Mouse (Mus musculus) urinary bladder, postnatal 4 days (tissue): Measurements from ENCODE around the gene Pax7.

Experiments
- DNase-seq, 2 experiments: peaks; one replicate each; pipeline ENCODE4 v3.0.0; 2021 to 2022; ENCODE audit warnings: low spot score in 2 of 2

Pax7 gene

DNA sequence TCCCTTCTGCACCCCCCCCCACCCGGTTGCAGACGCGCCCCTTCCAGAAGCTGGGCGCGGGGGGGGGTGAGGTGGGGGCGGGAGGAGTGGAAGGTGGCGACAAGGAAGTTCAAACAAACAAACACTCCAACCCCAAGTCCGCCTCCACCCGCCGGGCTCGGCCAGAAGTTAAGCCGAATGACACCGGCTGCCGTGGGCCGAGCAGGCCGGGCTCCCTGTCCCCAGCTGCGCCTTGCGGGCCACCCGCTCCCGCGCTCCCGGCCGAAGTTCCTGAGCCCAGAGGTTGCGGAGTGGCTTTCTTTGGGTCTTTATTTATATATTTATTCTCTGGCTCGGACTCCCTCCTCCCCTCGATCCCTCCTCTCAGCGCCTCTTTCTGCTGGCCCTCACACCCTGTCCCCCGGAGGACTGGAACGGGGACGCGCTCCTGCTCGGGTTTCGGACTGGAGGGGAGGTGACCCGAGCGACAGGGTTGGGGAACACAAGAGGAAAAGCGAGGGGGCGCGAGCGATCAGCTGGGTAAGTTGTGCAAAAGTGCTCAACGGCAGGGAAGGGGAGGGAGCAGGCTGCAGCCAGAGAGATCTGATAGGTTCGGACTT, at the start of gene Pax7:
TSS of gene Pax7 (minus strand) at position 493 of the 599 bp plus-strand sequence.
- DNase-seq: no peak

DNA sequence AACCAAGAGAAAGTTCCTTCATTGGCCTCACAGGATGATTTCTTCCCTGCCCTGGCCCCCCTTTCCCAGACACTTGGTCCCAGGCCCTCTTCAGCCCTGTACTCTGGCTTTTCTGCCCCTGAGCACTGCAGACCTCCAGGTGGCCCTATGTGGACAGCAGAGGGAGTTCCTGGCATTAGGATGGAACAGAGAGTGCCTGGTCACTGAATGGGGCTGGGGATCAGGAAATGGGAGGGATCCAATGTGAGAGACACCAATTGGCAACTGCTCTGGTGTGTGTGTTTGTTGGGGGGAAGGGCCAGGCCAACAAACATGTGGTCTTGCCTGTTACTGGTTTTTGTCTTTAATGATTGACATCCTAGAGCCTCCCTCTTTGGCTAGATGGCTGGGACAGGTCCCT, 48.5 kb upstream of the Pax7 start:
- DNase-seq: no peak

DNA sequence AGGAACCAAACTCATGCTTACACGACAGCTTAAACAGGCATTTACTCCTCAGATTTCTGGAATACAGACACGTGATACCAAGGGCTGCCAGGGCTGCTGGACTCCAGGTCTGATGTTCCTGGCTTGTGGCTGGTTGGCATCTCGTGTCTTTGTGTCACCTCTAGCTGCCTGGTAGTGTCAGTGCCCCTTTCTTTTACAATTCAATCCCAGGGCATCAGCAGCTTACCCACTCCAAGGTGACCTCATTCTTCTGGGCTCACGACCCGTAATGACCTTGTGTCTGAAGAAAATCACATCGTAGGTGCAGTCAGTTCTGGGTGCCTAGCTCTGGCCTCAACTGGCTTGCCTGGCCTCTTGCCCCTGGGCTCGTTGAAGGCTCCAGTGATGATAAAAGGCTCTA, 46.0 kb upstream of the Pax7 start:
- DNase-seq: no peak

DNA sequence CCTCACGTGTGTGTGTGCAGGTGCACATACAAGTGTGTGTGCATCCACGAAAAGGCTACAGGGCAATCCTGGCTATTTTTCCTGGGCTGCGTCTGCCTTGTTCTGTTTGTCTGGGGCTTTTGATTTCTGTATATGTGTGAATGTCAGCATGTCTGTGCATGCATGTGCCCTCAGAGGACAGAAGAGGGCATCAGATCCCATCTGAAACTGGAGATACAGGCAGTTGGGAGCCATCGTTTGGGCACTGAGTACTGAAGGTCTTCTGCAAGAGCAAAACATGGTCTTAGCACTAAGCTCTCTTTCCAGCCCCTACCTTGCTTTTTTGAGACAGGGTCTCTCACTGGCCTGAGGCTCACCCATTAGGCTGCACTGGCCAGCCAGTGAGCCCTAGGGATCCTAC, 45.1 kb upstream of the Pax7 start:
- DNase-seq: no peak

DNA sequence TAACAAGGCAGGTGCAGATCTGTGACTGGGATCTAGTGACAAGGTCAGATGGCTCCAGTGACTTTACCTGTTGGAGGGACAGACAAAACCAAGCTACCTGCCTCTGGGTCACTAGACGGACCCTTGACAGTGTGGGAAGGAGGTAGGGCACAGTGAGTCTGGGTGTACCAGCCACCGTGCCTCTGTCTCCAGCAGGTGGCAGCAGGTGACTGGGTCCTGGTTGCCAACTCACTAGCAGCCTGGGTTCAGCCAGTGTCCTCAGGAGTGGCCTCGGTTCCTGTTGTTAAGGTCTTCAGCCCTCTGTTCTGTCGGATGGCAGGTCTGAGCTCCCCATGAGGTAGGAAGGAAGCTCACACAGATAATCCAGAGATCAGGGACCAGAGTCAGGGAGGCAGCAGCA, 43.9 kb upstream of the Pax7 start:
- peak; percentile 40 to 70 for DNase-seq

DNA sequence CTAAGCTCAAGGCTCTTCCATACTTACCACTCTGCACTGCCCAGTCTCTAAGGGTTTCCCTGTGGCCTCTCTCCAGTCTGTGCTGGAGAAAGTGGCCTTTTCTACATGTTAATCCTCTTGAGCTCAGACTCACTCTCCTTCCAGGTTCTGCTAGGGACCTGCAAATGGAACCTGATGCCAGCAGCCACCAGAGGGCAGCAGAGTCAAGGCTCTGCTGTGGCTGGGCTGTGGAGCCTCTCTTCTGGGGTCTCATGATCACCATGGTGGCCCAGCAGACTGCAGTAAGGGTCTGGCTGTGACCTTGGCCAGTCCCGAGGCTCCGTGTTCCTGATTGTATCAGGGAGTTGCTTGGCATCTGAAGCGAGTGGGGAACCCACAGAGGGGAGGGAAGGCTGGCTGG, 39.3 kb upstream of the Pax7 start:
- DNase-seq: no peak

DNA sequence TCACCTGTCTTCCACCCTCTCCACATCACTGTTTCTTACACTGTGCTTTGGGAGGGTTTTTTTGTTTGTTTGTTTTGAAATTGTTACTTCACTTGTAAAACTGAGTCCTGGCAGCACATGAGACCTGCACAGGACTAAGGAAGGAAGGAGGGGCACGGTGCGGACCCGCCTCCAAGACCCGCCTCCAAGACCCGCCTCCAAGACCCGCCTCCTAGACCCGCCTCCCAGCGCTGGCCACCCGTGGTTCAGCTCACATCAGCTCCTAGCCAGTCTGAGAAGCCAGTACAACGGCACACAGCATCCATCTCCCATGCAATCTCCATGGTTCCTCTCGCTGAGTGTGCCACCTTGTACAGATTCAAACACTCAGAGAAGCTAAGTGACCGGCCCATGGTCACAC, 38.4 kb upstream of the Pax7 start:
- no peak for DNase-seq

DNA sequence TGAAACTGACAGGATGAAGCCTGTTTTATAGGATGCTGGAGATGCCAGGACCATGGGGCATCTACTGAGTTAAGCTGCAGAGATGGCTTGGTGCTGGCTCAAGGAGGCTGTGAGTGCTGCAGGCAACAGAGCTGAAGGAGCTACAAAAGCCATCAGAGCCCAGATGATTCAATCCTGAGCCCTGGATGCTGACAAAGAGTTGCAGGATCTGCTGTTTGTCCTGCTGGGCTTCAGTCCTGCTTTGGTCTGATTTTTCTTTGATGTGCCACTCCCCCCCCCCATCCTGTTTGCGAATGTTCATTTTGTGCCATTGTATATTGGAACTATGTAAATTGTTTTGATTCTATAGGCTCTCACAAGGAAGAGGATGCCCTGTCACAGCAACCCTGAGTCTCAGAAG, 29.9 kb upstream of the Pax7 start:
- no peak for DNase-seq

DNA sequence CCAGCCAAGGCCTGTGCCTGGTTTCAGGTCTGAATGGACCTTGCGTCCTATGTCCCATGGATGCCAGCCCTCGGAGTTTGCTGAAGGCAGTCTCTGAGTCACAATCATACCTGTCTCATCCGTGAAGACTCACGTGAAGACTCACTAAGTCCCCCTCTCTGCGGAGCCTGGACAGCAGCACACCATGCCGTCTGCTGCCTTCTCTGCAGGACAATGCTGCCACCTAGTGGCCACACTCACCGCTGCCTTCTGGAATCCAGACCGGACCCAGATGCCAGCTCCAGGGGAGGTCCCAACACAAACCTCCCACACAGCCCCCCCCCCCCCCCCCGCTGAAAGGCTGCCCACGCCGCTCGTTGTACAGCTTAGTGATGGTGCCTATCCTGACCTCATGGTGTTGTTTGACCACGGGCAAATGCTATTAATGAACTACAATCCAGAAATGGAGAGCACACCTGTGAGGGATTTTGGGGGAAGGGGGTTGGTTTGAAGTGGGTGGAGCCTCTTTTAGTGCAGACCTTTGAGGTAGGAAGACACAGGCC, 25.4 kb upstream of the Pax7 start:
- DNase-seq: peak; percentile 65 to 92

DNA sequence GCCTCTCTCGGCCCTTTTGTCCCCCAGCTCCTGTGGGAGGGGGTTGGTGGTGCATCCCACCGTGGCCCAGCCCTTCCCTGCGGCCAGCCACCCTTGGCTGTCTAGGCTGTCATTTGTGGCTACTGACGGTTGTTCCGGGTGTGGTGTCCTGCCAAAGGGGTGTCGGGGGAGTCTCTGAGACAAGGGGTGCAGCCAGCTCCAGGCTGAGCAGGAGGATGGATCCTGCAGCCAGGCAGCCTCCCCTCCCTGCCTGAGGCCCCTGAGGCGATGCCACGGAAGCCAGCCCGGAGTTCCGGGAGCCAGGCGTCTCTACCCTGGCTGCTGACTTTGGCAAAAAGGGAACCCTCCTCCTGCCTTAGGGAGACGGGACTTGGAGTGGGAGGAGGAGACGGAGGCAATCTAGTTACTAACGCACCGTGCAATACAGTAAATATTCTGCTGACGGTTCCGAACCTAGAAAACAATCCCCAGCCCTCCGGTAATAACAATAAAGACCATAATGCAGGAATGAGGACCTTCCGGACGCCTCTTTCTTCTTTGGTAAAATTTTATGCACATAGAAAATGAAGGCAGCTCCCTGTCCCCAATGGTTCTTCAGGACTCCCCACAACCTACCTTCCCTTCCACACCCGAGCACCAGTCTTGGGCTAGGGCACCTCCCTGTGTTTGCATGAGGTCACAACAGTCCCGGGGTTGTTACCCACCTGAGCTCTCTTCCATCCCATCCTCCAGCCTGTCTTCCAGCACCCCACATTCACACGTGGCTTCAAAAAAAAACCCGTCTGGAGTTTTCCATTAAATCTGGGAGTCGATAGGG, 19.1 kb upstream of the Pax7 start:
- DNase-seq: no peak

DNA sequence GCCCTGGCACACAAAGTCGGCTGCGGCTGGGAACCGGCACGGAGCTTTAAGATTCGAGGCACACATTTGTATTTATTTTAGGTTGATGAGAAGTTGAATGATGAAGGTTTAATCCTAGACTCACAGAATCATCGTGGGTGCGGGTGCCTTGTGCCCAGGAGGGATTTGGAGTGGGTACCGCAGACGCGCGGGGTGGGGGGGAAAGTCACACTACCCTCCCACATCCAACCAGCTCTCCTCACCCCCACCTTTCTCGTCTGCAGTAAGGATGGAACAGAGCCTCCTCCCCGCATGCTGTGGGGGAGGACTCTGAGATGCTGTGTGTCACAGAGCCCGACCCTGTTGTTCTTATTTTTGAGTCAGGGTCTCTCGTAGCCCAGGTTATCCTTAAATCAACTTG, 18.1 kb upstream of the Pax7 start:
- DNase-seq: no peak

DNA sequence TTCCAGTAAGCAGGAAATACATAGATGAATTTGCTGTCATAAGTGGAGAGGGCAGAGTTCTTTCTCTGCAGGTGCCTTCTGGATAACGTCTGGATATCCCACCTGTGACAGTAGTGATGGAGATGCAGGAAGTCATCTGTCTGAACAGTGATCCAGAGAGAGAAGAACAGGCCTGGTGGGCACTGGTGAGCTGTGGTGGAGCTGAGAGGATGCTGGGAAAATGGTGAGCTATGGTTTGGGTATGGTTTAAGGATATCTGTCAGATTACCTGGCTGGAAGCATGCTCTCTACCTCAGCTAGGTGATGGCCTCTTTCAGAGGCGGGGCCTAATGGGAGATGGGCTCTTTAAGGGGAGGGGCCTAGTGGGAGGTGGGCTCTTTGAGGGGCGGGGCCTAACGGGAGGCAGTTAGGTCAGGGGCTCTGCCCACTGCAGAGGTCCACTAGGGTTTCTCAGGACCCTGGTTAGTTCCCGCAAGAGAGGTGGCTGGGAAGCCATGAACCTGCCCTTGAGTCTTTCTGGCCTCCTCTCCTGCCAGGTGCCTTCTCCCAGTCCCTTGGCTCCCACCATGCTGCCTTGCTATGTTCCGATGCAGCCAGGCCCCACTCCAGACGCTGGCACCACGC, 17.3 kb upstream of the Pax7 start:
- DNase-seq: no peak

DNA sequence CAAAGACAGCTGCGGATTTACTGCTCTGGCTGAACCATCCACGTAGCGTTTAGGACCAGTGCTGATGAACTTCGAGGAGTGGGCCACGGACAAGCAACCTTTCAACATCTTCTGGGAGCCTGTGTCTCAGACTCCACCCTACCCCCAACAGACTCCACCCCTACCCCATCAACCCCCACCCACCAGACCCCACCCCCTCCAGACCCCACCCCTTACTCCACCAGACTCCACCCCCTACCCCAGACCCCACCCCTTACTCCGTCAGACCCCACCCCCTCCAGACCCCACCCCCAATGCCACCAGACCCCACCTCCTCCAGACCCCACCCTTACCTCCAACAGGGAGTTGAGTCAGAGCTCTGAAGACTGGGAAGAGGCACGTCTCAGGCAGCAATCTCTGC, 10.1 kb upstream of the Pax7 start:
- no peak for DNase-seq

DNA sequence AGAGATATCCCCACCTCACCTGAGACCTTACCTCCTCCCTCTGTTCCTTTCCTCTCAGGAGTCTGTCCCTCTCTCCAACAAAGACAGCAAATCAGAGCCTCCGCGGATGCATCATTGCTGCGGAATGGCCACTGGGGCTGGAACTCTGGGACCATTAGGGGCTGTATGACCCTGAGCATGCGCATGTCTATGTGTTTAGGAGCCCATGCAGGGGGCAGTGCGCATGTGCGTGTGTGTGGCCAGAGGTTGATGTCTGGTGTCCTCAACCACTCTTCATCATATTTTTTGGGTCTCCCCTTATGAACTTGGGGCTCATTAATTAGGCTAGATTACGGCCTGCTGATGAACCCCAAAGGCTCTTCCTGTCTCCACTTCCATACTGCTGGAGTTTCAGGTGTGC, 9.6 kb upstream of the Pax7 start:
- DNase-seq: no peak

DNA sequence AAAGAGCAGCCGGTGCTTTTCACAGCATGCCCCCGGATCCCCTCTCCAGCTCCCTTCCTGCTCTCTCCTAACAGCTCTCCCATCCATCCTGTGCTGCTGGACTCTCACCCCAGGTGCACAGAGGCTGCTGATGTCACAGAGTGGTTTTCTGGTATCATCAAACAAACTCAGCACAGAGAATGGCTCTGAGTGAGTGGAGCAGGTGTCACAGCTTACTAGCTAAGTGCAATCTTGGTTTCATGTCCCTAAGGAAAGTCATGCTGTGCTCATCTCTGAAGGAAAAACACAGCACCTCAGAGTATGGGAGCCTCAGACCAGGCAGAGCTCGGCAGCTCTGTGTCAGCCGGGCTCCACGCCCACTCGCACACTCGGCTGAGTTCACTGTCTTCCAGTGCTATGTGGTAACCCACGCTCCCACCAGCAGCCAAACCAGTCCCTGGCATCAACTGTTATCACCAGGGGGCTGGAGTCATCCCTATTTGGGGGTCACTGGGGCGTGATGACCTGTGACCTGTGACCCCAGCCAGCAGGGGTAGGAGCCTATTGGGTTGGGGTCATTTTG, 7.7 kb upstream of the Pax7 start:
- no peak for DNase-seq

DNA sequence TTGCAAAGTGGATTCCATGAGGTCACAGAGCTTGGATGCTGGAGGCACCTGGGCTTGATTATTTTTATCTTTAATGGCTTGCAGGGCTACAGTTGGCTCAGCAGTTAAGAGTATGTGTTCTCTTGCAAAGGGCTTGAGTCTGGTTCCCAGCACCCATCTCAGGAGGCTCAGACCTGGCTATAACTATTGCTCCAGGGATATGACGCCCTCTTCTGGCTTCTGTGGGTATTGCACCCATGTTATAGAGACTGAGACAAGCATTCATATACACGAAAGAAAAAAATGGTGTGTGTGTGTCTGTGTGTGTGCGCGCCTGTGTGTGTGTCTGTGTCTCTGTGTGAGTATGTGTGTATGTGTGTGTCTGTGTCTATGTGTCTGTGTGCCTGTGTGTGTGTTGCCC, 7.1 kb upstream of the Pax7 start:
- DNase-seq: no peak

DNA sequence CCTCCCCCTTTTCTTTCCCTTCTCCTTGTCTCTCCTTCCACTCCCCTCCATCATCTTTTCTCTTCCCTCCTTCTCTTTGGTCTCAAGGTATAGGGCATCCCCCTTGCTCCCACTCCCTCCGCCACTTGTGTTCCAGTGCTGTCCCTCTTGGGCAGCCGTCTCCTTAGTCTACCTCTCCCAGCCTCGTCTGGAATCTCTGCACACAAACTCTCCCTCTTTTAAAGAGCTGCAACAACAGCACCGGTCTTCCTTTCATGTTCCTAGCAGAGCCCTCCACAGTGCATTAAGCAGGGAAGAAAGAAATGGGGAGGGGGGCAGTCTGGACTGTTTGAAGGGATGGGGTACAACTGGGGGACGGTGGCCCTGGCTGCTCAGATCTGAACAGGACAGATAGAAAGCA, 3.4 kb upstream of the Pax7 start:
- DNase-seq: no peak

DNA sequence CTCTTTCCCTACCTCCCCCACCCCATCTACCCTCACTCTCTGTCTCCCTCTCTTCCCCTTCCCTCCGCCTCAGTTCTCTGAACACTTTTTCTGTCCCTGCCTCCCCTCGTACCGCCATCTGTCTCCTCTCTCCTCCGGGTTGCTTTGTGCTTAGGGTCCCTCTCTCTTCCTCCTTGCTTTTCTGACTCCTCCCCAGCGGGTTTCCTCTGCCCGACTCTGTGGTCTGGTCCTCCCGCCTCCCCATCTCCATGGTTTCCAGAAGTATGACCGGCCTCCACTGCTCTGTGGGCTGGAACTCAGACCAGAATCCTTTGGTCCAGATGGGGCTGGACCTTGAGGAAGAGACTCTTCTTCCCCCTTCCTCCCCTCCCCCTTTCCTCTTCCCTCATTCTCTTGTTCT, 2.9 kb upstream of the Pax7 start:
- no peak for DNase-seq

DNA sequence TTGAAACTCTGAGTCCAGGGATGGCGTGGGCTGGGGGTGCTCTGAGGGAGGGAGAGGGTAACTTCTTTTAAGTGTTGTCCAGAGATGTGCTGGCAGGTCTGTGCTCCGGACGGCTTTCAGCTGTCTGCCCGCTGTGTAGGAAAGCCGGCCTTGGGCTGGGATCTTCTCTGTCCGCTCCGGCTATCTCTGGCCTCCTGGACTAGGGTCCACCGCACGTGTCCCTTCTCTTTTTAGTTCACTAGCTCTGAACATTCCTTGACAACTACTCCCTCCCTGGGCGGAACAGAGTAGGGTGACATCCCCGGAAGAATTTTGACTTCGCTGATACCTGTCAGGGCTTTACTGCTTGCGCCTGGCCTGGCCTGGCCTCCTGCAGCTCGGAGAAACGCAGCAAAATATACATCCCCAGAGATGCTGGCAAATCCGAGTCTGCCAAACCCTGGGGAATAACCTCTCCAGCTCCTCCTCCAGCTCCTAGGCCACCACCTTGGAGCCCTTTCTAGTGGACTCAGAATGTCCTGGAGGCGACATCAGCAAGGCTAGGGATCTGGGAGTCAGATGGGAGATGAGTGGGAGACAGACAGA, 581 bp upstream of the Pax7 start:
- DNase-seq: no peak

DNA sequence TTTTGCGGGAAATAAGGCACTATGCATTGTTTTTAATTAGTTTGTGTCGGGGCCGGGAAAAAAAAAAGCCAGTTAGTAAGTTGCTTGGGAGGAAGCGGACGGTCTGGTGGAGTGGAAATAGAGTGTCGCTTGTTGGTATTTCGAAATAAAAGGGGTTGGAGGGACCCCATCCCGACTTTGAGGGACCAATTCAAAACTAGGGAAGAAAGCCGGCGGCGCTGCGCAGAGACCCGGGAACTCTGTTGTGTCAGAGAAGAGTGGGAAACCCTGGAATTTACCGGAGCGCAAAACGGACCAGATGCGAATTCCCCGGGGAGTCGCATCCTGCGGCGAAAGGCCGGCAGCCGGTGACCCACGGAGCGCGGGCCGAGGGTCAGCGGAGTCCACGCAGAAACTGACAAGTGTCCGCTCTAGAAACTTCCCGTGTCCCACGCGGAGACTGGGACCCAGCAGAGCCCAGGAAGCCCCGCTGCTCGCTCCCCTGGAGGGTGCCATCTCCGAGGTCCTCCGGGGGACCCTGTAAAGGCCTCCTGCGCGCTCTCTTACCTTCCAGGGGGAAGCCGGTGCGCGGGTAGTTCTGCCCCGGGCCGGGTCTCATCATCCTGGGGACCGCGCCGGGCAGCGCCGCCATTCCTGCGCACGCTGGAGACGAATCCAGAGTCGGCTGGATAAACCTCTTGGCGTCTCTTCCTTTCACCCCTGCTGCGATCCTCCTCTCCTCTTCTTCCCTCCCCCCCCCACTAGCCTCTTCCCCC, 870 bp downstream of the Pax7 start:
- DNase-seq: no peak

DNA sequence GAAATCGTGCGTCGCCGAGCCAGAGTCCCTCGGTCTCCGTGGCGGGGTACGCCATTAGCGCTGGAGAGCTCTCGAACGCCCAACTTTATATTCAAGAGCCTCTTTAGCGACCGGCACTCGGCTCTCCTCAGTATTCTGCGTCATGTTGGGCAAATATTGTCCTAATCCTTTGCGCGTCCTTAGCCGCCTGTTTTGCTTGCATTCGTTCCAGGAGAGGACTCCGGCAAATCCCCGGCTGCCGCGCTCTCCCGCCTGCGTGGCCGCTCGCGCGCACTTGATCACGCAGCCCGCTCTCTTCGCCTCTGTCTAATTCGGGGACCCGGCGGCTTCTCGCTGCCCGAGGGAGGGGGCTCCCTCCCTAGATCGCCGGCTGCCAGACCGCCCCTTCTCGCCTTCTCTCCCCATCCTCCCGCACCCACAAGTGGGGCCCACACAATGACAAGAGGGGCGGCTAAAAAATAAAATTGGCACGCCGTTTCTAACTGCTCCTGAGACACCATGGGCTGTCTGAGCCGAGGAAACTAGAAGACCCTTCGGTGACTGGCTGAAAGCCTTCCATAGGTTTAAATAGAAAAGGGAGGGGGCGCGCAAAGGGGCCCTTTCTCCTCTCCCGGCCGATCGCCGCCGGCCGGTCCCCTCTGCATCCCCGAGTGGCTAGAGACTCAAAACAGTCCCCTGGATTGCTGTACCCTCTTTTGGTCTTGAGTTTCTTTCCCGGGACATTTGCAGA, 1.7 kb downstream of the Pax7 start:
- no peak for DNase-seq
